Mouse (Mus musculus) thymus, adult 2 months (tissue): ENCODE data around the gene Pou2f2.

Experiments
- CTCF ChIP-seq: fragments of 200-500 bp; IDR thresholded peaks from 2 replicates; pipeline ENCODE4 v1.5.1; 2012; ENCODE audit warnings: mild to moderate bottlenecking, control low read depth, low read length, moderate library complexity, borderline replicate concordance; ENCODE audit not compliant: control insufficient read depth, poor library complexity, insufficient read depth; ENCODE audit errors: extremely low read depth
- POLR2A ChIP-seq: fragments of 200-500 bp; IDR thresholded peaks from 2 replicates; pipeline ENCODE4 v1.6.1; 2012; ENCODE audit warnings: mild to moderate bottlenecking, low read length, control low read depth, moderate library complexity; ENCODE audit not compliant: control insufficient read depth, poor library complexity, insufficient read depth; ENCODE audit errors: extremely low read depth

- no peak for TF ChIP-seq CTCF
- no peak for TF ChIP-seq POLR2A
Observed at GRCm38 (mm10) chr7:25141761-25142160, 37.8 kb downstream of the Pou2f2 start.
